ENCODE assay signal across 9 mouse cellular contexts in genomic region chr2:92456970-92457530, GRCm38 (mm10). TPM values are rescaled to one million over a fixed set of nuclear protein-coding genes. Genes with fewer than 3 reads are reported as not detected.
DNase-seq lines count a peak whose midpoint lies in the region; ATAC-seq and TF ChIP-seq lines count a peak whose summit lies in the region.
"Had no signal": no experiment of that assay in that cellular context is flagged by ENCODE, and none has a peak within 500 bp of the region (broad histone marks: within the 10 kb centered on the region; RNA-seq: fewer than 3 reads in every experiment).

No protein-coding gene starts in this region.

- 79% methylated on average over 8 of the region's 8 CpGs for WGBS in hindbrain, embryonic 15.5 days
- 69% methylated on average over 8 of the region's 8 CpGs for WGBS in midbrain, embryonic 14.5 days

- peaks cover 7% of the 10 kb centered on the region; the same call in 1 of the 2 replicates for H3K27me3 ChIP-seq in hindbrain, embryonic 15.5 days
- H3K27me3 ChIP-seq in midbrain, embryonic 14.5 days (ENCODE audit: control insufficient read depth, insufficient read depth, low read length), result peaks cover 17% of the 10 kb centered on the region

- peak overlapping the region; percentile 91; the same call in 1 of the 2 replicates for H3K27ac ChIP-seq in layer of hippocampus, adult 2 months
- no peak overlapping the region for H3K27ac ChIP-seq in hindbrain, embryonic 15.5 days (replicated peaks)
- H3K27ac ChIP-seq in midbrain, embryonic 14.5 days (replicated peaks; ENCODE audit: low read depth, low read length), result no peak overlapping the region

- H3K4me3 ChIP-seq in layer of hippocampus, adult 2 months, result peak overlapping the region; percentile 82
- no peak overlapping the region for H3K4me3 ChIP-seq in hindbrain, embryonic 15.5 days
- H3K4me3 ChIP-seq in midbrain, embryonic 14.5 days (replicated peaks; ENCODE audit: low read depth, low read length), result no peak overlapping the region

- no peaks in the 10 kb centered on the region for H3K9me3 ChIP-seq in hindbrain, embryonic 15.5 days
- H3K9me3 ChIP-seq in midbrain, embryonic 14.5 days (ENCODE audit: control insufficient read depth, low read length), result no peaks in the 10 kb centered on the region

- DNase-seq in adrenal gland, postnatal 25 days, result peak; percentile 7
- DNase-seq in adrenal gland, postnatal 14 days, result no peak
- no peak for DNase-seq in layer of hippocampus, adult 2 months (ENCODE audit: low spot score in 2 of 2)
- no peak for DNase-seq in layer of hippocampus, postnatal 25 days (ENCODE audit: extremely low spot score in 1 of 2, low spot score in 1 of 2)
- DNase-seq in midbrain, embryonic 14.5 days, result no peak
- no peak for DNase-seq in layer of hippocampus, adult 18-20 months (ENCODE audit: low spot score in 2 of 2)
- no peak for DNase-seq in left cerebral cortex, adult 8-10 months (ENCODE audit: low spot score in 2 of 2)

- peak; percentile 30 for TF ChIP-seq CTCF in layer of hippocampus, adult 2 months (conservative IDR thresholded peaks at IDR 0.05)

- no peak for ATAC-seq in hindbrain, embryonic 15.5 days (ENCODE audit: low FRiP score, low read depth)
- ATAC-seq in midbrain, embryonic 14.5 days (ENCODE audit: low FRiP score, low TSS enrichment), result no peak

- H3K4me2 ChIP-seq in hindbrain, embryonic 15.5 days, result peak overlapping the region; percentile 96
- peak overlapping the region; percentile 21; the same call in 1 of the 2 replicates for H3K4me2 ChIP-seq in midbrain, embryonic 14.5 days (ENCODE audit: low read length)

- no peak overlapping the region for H3K9ac ChIP-seq in hindbrain, embryonic 15.5 days
- peak overlapping the region; percentile 4; the same call in 1 of the 2 replicates for H3K9ac ChIP-seq in midbrain, embryonic 14.5 days (replicated peaks; ENCODE audit: low read length)

- peaks cover 17% of the 10 kb centered on the region; the same call in 1 of the 2 replicates for H3K36me3 ChIP-seq in hindbrain, embryonic 15.5 days
- peaks cover 17% of the 10 kb centered on the region for H3K36me3 ChIP-seq in midbrain, embryonic 14.5 days (ENCODE audit: control insufficient read depth, insufficient read depth, low read length)

- H3K4me1 ChIP-seq in hindbrain, embryonic 15.5 days (replicated peaks), result peaks cover 52% of the 10 kb centered on the region
- H3K4me1 ChIP-seq in midbrain, embryonic 14.5 days (ENCODE audit: control insufficient read depth, insufficient read depth, low read length), result peaks cover 33% of the 10 kb centered on the region

RNA-seq across cellular contexts. Expression of gene Slc35c1, which starts 3.3 kb away (rescaled TPM):
- 24.0 and 28.2 TPM in 2 replicates for total RNA-seq in adrenal gland, postnatal 25 days (2021)
- 15.6 and 19.5 TPM in 2 replicates for total RNA-seq in adrenal gland, postnatal 14 days (2021)
- 10 to 100 TPM; 14.0 to 15.7 TPM for total RNA-seq in layer of hippocampus, adult 2 months (2021)
- total RNA-seq in layer of hippocampus, postnatal 25 days (2021), result 10 to 100 TPM; 15.1 to 18.1 TPM
- polyA plus RNA-seq in hindbrain, embryonic 15.5 days (2015; fragmentation: Nextera tagmentation; extraction: Ambion mirVana), result 15.4 and 20.1 TPM in 2 replicates
- 8.6 and 11.9 TPM in 2 replicates for polyA plus RNA-seq in midbrain, embryonic 14.5 days (2014; fragmentation: Nextera tagmentation; extraction: Ambion mirVana)
- 10 to 100 TPM; 13.6 to 14.1 TPM for total RNA-seq in layer of hippocampus, adult 18-20 months (2021)
- total RNA-seq in left cerebral cortex, adult 8-10 months (2022), result 10 to 100 TPM; 15.3 to 18.1 (median 16.3) TPM

RNA-seq across cellular contexts. Expression of gene Cry2, which starts 23.2 kb away (rescaled TPM):
- 35.5 and 44.7 TPM in 2 replicates for total RNA-seq in adrenal gland, postnatal 25 days (2021)
- total RNA-seq in adrenal gland, postnatal 14 days (2021), result 31.8 and 37.3 TPM in 2 replicates
- 100 to 1,000 TPM; 105 to 108 TPM for total RNA-seq in layer of hippocampus, adult 2 months (2021)
- 100 to 1,000 TPM in 1 of 2 experiments, 10 to 100 TPM in 1; 85.6 to 106 TPM for total RNA-seq in layer of hippocampus, postnatal 25 days (2021)
- polyA plus RNA-seq in hindbrain, embryonic 15.5 days (2015; fragmentation: Nextera tagmentation; extraction: Ambion mirVana), result 41.1 and 47.9 TPM in 2 replicates
- polyA plus RNA-seq in midbrain, embryonic 14.5 days (2014; fragmentation: Nextera tagmentation; extraction: Ambion mirVana), result 33.3 and 33.9 TPM in 2 replicates
- total RNA-seq in layer of hippocampus, adult 18-20 months (2021), result 100 to 1,000 TPM in 1 of 2 experiments, 10 to 100 TPM in 1; 99.0 to 111 TPM
- 100 to 1,000 TPM; 121 to 130 (median 128) TPM for total RNA-seq in left cerebral cortex, adult 8-10 months (2022)

RNA-seq across cellular contexts. Expression of gene Mapk8ip1, which starts 56.0 kb away (rescaled TPM):
- 27.0 and 30.8 TPM in 2 replicates for total RNA-seq in adrenal gland, postnatal 25 days (2021)
- 21.2 and 22.8 TPM in 2 replicates for total RNA-seq in adrenal gland, postnatal 14 days (2021)
- 100 to 1,000 TPM; 338 to 354 TPM for total RNA-seq in layer of hippocampus, adult 2 months (2021)
- 100 to 1,000 TPM; 339 to 369 TPM for total RNA-seq in layer of hippocampus, postnatal 25 days (2021)
- polyA plus RNA-seq in hindbrain, embryonic 15.5 days (2015; fragmentation: Nextera tagmentation; extraction: Ambion mirVana), result 162 and 178 TPM in 2 replicates
- 62.4 and 117 TPM in 2 replicates for polyA plus RNA-seq in midbrain, embryonic 14.5 days (2014; fragmentation: Nextera tagmentation; extraction: Ambion mirVana)
- total RNA-seq in layer of hippocampus, adult 18-20 months (2021), result 100 to 1,000 TPM; 350 to 365 TPM
- 100 to 1,000 TPM; 328 to 363 (median 345) TPM for total RNA-seq in left cerebral cortex, adult 8-10 months (2022)
- total RNA-seq: granulocyte monocyte progenitor cell, adult 5-6 weeks had no signal

Comparison
In these comparisons a context has a peak if more than half of its experiments do, and no peak if none do; other contexts are left out.
1. RNA of gene Mapk8ip1, which starts 56.0 kb away (total RNA-seq): 339 to 369 TPM in layer of hippocampus, postnatal 25 days, 350 to 365 TPM in layer of hippocampus, adult 18-20 months, 338 to 354 TPM in layer of hippocampus, adult 2 months and 328 to 363 TPM in left cerebral cortex, adult 8-10 months; 27.0 to 30.8 TPM in adrenal gland, postnatal 25 days and 21.2 to 22.8 TPM in adrenal gland, postnatal 14 days; every median in the first group is over 10 times any median in the second.